Mouse (Mus musculus) MEL (cell line): ENCODE measurements around the gene Med31. TPM values are rescaled to one million over a fixed set of nuclear protein-coding genes. Genes with fewer than 3 reads are reported as not detected.

ENCODE experiments used
- DNase-seq: peaks from one replicate; pipeline ENCODE4 v3.0.0; 2011; ENCODE audit warnings: low read depth, low spot score
- H3K27ac ChIP-seq: 2 replicates; pipeline ENCODE4 v1.5.1; 2012; ENCODE audit warnings: low read depth, mild to moderate bottlenecking, control low read depth, low read length, moderate library complexity; ENCODE audit not compliant: control insufficient read depth
- H3K27me3 ChIP-seq, 2 experiments: fragments of 150-350 bp in 1 of 2; sonication (generic) in 1 of 2; 2 replicates each; pipeline ENCODE4 v1.6.1; 2012; ENCODE audit warnings: low read length in 2 of 2, mild to moderate bottlenecking in 2 of 2, improper control_type of control experiment in 1 of 2, moderate library complexity in 1 of 2; ENCODE audit not compliant: insufficient read depth in 2 of 2, control insufficient read depth in 1 of 2
- H3K36me3 ChIP-seq, 2 experiments: 2 replicates each; pipeline ENCODE4 v1.6.1; 2012 to 2014; ENCODE audit warnings: low read length in 2 of 2, improper control_type of control experiment in 1 of 2, inconsistent platforms in 1 of 2, mild to moderate bottlenecking in 1 of 2; ENCODE audit not compliant: insufficient read depth in 2 of 2, control insufficient read depth in 1 of 2
- H3K4me1 ChIP-seq, 2 experiments: fragments of 150-350 bp in 1 of 2; sonication (generic) in 1 of 2; 2 replicates each; pipeline ENCODE4 v1.6.1; 2012; ENCODE audit warnings: low read length in 2 of 2, improper control_type of control experiment in 1 of 2, mild to moderate bottlenecking in 1 of 2; ENCODE audit not compliant: insufficient read depth in 2 of 2, control insufficient read depth in 1 of 2
- H3K4me3 ChIP-seq, 2 experiments: fragments of 150-350 bp in 1 of 2; sonication (generic) in 1 of 2; 2 replicates each; pipeline ENCODE4 v1.5.1; 2012; ENCODE audit warnings: low read depth in 2 of 2, low read length in 2 of 2, mild to moderate bottlenecking in 2 of 2, moderate library complexity in 2 of 2, control low read depth in 1 of 2, improper control_type of control experiment in 1 of 2; ENCODE audit not compliant: control insufficient read depth in 1 of 2, insufficient read depth in 1 of 2
- H3K79me2 ChIP-seq: 2 replicates; pipeline ENCODE4 v1.6.1; 2012; ENCODE audit warnings: mild to moderate bottlenecking, low read length, moderate library complexity; ENCODE audit not compliant: control insufficient read depth, poor library complexity, insufficient read depth
- H3K9ac ChIP-seq: 2 replicates; pipeline ENCODE4 v1.6.1; 2012; ENCODE audit warnings: low read depth, mild to moderate bottlenecking, control low read depth, low read length, moderate library complexity; ENCODE audit not compliant: control insufficient read depth, poor library complexity, severe bottlenecking
- H3K9me3 ChIP-seq: fragments of 150-350 bp; sonication (generic); replicated peaks from 2 replicates; pipeline ENCODE4 v1.6.1; 2012; ENCODE audit warnings: mild to moderate bottlenecking, low read length, improper control_type of control experiment, moderate library complexity; ENCODE audit not compliant: insufficient read depth
- BHLHE40 ChIP-seq: IDR thresholded peaks from 2 replicates; pipeline ENCODE4 v1.6.1; 2012; ENCODE audit warnings: low read depth, mild to moderate bottlenecking, inconsistent platforms, low read length, improper control_type of control experiment, borderline replicate concordance
- CHD1 ChIP-seq: IDR thresholded peaks from 2 replicates; pipeline ENCODE4 v1.6.1; 2012; ENCODE audit warnings: low read depth, mild to moderate bottlenecking, inconsistent platforms, low read length, improper control_type of control experiment
- CHD2 ChIP-seq: IDR thresholded peaks from 2 replicates; pipeline ENCODE4 v1.6.1; 2011; ENCODE audit warnings: low read length, improper control_type of control experiment
- CTCF ChIP-seq, 3 experiments: IDR thresholded peaks in 2 of 3; conservative IDR thresholded peaks in 1 of 3; 2 replicates each; pipeline ENCODE4 v1.5.1; 2011 to 2012; ENCODE audit warnings: low read length in 3 of 3, low read depth in 2 of 3, mild to moderate bottlenecking in 2 of 3, improper control_type of control experiment in 1 of 3, inconsistent platforms in 1 of 3, mixed read lengths in 1 of 3, moderate library complexity in 1 of 3; ENCODE audit not compliant: control insufficient read depth in 1 of 3, insufficient read depth in 1 of 3, poor library complexity in 1 of 3, severe bottlenecking in 1 of 3
- E2F4 ChIP-seq: IDR thresholded peaks from 2 replicates; pipeline ENCODE4 v1.6.1; 2011; ENCODE audit warnings: low read depth, low read length, improper control_type of control experiment, borderline replicate concordance
- ELF1 ChIP-seq: IDR thresholded peaks from 2 replicates; pipeline ENCODE4 v1.6.1; 2014; ENCODE audit warnings: low read depth, mild to moderate bottlenecking, inconsistent platforms, low read length, improper control_type of control experiment, moderate library complexity
- EP300 ChIP-seq, 2 experiments: IDR thresholded peaks; 2 replicates each; pipeline ENCODE4 v1.6.1; 2011; ENCODE audit warnings: improper control_type of control experiment in 2 of 2, low read length in 2 of 2, low read depth in 1 of 2, mild to moderate bottlenecking in 1 of 2
- ETS1 ChIP-seq: IDR thresholded peaks from 2 replicates; pipeline ENCODE4 v1.6.1; 2012; ENCODE audit warnings: low read depth, mild to moderate bottlenecking, inconsistent platforms, low read length, improper control_type of control experiment, moderate library complexity
- GABPA ChIP-seq: IDR thresholded peaks from 2 replicates; pipeline ENCODE4 v1.6.1; 2012; ENCODE audit warnings: low read depth, mild to moderate bottlenecking, inconsistent platforms, low read length, improper control_type of control experiment, moderate library complexity
- JUND ChIP-seq: IDR thresholded peaks from 2 replicates; pipeline ENCODE4 v1.6.1; 2011; ENCODE audit warnings: low read depth, mild to moderate bottlenecking, improper control_type of control experiment, low read length
- MAX ChIP-seq: IDR thresholded peaks from 2 replicates; pipeline ENCODE4 v1.6.1; 2011; ENCODE audit warnings: low read length, improper control_type of control experiment
- MAZ ChIP-seq: IDR thresholded peaks from 2 replicates; pipeline ENCODE4 v1.6.1; 2012; ENCODE audit warnings: low read depth, mild to moderate bottlenecking, inconsistent platforms, low read length, improper control_type of control experiment
- MEF2A ChIP-seq: IDR thresholded peaks from 2 replicates; pipeline ENCODE4 v1.6.1; 2014; ENCODE audit warnings: low read depth, mild to moderate bottlenecking, inconsistent platforms, low read length, improper control_type of control experiment; ENCODE audit not compliant: poor library complexity, insufficient replicate concordance, severe bottlenecking; ENCODE audit errors: extremely low read depth
- MYB ChIP-seq: IDR thresholded peaks from 2 replicates; pipeline ENCODE4 v1.6.1; 2011; ENCODE audit warnings: mild to moderate bottlenecking, low read depth, low read length, improper control_type of control experiment
- MYC ChIP-seq: IDR thresholded peaks from 2 replicates; pipeline ENCODE4 v1.6.1; 2011; ENCODE audit warnings: low read depth, mild to moderate bottlenecking, low read length, improper control_type of control experiment, moderate library complexity
- NELFE ChIP-seq: IDR thresholded peaks from 2 replicates; pipeline ENCODE4 v1.6.1; 2011; ENCODE audit warnings: low read depth, low read length, improper control_type of control experiment
- NRF1 ChIP-seq: IDR thresholded peaks from 2 replicates; pipeline ENCODE4 v1.6.1; 2014; ENCODE audit warnings: low read depth, mild to moderate bottlenecking, inconsistent platforms, low read length, improper control_type of control experiment, moderate library complexity; ENCODE audit not compliant: poor library complexity, insufficient read depth, severe bottlenecking
- POLR2A ChIP-seq, 2 experiments: IDR thresholded peaks; 2 replicates each; pipeline ENCODE4 v1.6.1; 2011 to 2012; ENCODE audit warnings: low read length in 2 of 2, mild to moderate bottlenecking in 2 of 2, control low read depth in 1 of 2, improper control_type of control experiment in 1 of 2, low read depth in 1 of 2, moderate library complexity in 1 of 2; ENCODE audit not compliant: control insufficient read depth in 1 of 2, insufficient read depth in 1 of 2, poor library complexity in 1 of 2
- POLR2AphosphoS2 ChIP-seq: IDR thresholded peaks from 2 replicates; pipeline ENCODE4 v1.6.1; 2011; ENCODE audit warnings: low read length, improper control_type of control experiment
- POLR2AphosphoS5 ChIP-seq: IDR thresholded peaks from 2 replicates; pipeline ENCODE4 v1.6.1; 2012; ENCODE audit warnings: low read depth, borderline replicate concordance, mild to moderate bottlenecking, inconsistent platforms, low read length, moderate library complexity, mixed read lengths
- RCOR1 ChIP-seq: IDR thresholded peaks from 2 replicates; pipeline ENCODE4 v1.6.1; 2012; ENCODE audit warnings: low read depth, mild to moderate bottlenecking, inconsistent platforms, low read length, improper control_type of control experiment
- SIN3A ChIP-seq: IDR thresholded peaks from 2 replicates; pipeline ENCODE4 v1.6.1; 2012; ENCODE audit warnings: low read length, improper control_type of control experiment, inconsistent platforms
- SMC3 ChIP-seq: IDR thresholded peaks from 2 replicates; pipeline ENCODE4 v1.6.1; 2011; ENCODE audit warnings: low read depth, low read length, improper control_type of control experiment
- TAL1 ChIP-seq: IDR thresholded peaks from 2 replicates; pipeline ENCODE4 v1.6.1; 2012; ENCODE audit warnings: mild to moderate bottlenecking, inconsistent platforms, low read length, moderate library complexity, mixed read lengths
- TBP ChIP-seq: IDR thresholded peaks from 2 replicates; pipeline ENCODE4 v1.8.0; 2011; ENCODE audit warnings: low read depth, low read length, improper control_type of control experiment
- TCF12 ChIP-seq: IDR thresholded peaks from 2 replicates; pipeline ENCODE4 v1.6.1; 2014; ENCODE audit warnings: low read depth, mild to moderate bottlenecking, inconsistent platforms, low read length, improper control_type of control experiment, moderate library complexity
- UBTF ChIP-seq: IDR thresholded peaks from 2 replicates; pipeline ENCODE4 v1.6.1; 2012; ENCODE audit warnings: low read depth, mild to moderate bottlenecking, inconsistent platforms, low read length, improper control_type of control experiment, moderate library complexity, borderline replicate concordance; ENCODE audit not compliant: insufficient read depth
- USF1 ChIP-seq: IDR thresholded peaks from 2 replicates; pipeline ENCODE4 v1.6.1; 2014; ENCODE audit warnings: low read depth, mild to moderate bottlenecking, inconsistent platforms, low read length, improper control_type of control experiment, moderate library complexity
- USF2 ChIP-seq, 2 experiments: IDR thresholded peaks; 2 replicates each; pipeline ENCODE4 v1.6.1; 2011 to 2012; ENCODE audit warnings: improper control_type of control experiment in 2 of 2, low read length in 2 of 2, borderline replicate concordance in 1 of 2, inconsistent platforms in 1 of 2, low read depth in 1 of 2, mild to moderate bottlenecking in 1 of 2; ENCODE audit not compliant: insufficient read depth in 1 of 2
- ZKSCAN1 ChIP-seq: IDR thresholded peaks from 2 replicates; pipeline ENCODE4 v1.6.1; 2012; ENCODE audit warnings: low read depth, mild to moderate bottlenecking, inconsistent platforms, low read length, improper control_type of control experiment, moderate library complexity
- ZMIZ1 ChIP-seq: IDR thresholded peaks from 2 replicates; pipeline ENCODE4 v1.6.1; 2012; ENCODE audit warnings: low read depth, mild to moderate bottlenecking, inconsistent platforms, low read length, improper control_type of control experiment, moderate library complexity
- ZNF384 ChIP-seq: IDR thresholded peaks from 2 replicates; pipeline ENCODE4 v1.6.1; 2012; ENCODE audit warnings: low read depth, mild to moderate bottlenecking, inconsistent platforms, low read length, improper control_type of control experiment
- polyA plus RNA-seq, 2 experiments: library from polyadenylated mRNA; stranded (reverse) in 1 of 2; unstranded in 1 of 2; fragments of >175 nt in 1 of 2; fragments of >200 nt in 1 of 2; gene quantifications; 2 replicates each; pipeline versions ENCODE4 v1.2.1 to v1.2.4; 2012; ENCODE audit warnings: low replicate concordance in 2 of 2, low read depth in 1 of 2; ENCODE audit not compliant: insufficient read length in 2 of 2, insufficient read depth in 1 of 2, missing spikeins in 1 of 2
- total RNA-seq: library from RNA; depleted of rRNA; stranded (reverse); fragments of 300-350 nt; gene quantifications from 2 replicates; pipeline ENCODE4 v1.2.3, GENCODE M21; 2012

The Med31 gene
- total and polyA plus RNA-seq, 3 experiments = 12.1 to 21.1 TPM; not detected in 1

- no peak for TF ChIP-seq ZKSCAN1
- TF ChIP-seq USF1 = peak; percentile 53; the same call in 1 of the 2 replicates
Observed at GRCm38 (mm10) chr11:72214591-72215409, 592 bp downstream of the Med31 start (continued).

GRCm38 (mm10) chr11:72207834-72208377 is 7.5 kb downstream of the Med31 start:
- Histone ChIP-seq H3K4me1 (peaks cover 0 to 12% of the 10 kb centered on the region in 2 experiments; a peak in 3 of 4 replicates), H3K27ac (peak overlapping the region; percentile 64), H3K36me3 (peaks cover 0 to 13% of the 10 kb centered on the region in 2 experiments; a peak in 2 of 4 replicates), H3K9me3 (no peaks in the 10 kb centered on the region), H3K27me3 (no peaks in the 10 kb centered on the region), H3K9ac (peak overlapping the region; percentile 96), H3K79me2 (peaks cover 38% of the 10 kb centered on the region), H3K4me3 (peak overlapping the region; percentile 58 to 94)
- DNase-seq = peak; percentile 64
- TF ChIP-seq BHLHE40 (no peak; the same call in 1 of the 2 replicates), MAX (no peak; the same call in 1 of the 2 replicates), E2F4 (no peak), ZMIZ1 (no peak), TBP (no peak), ZKSCAN1 (no peak), TAL1 (no peak), UBTF (0 out of 2 replicates have a peak, but pooled peaks have one; percentile 30), POLR2AphosphoS5 (no peak), MYB (no peak), POLR2AphosphoS2 (no peak), ZNF384 (peak; percentile 60), MEF2A (no peak), SIN3A (no peak), MYC (no peak), GABPA (no peak), ETS1 (no peak), ELF1 (no peak), USF1 (no peak), CHD1 (0 out of 2 replicates have a peak, but pooled peaks have one; percentile 86), POLR2A (IDR thresholded peaks at IDR 0.05; ENCODE audit: control insufficient read depth in 1 of 2, insufficient read depth in 1 of 2, low read depth in 1 of 2, low read length in 2 of 2, poor library complexity in 1 of 2) (no peak), RCOR1 (peak; percentile 35; the same call in 1 of the 2 replicates), EP300 (IDR thresholded peaks at IDR 0.05; ENCODE audit: low read depth in 1 of 2, low read length in 2 of 2) (peak; percentile 8 to 38; a peak in 1 of 4 replicates), JUND (no peak), TCF12 (no peak), NRF1 (no peak), USF2 (IDR thresholded peaks at IDR 0.05; ENCODE audit: borderline replicate concordance in 1 of 2, insufficient read depth in 1 of 2, low read depth in 1 of 2, low read length in 2 of 2) (no peak), CHD2 (no peak), NELFE (no peak), CTCF (IDR thresholded peaks at IDR 0.05 in 2 of 3, conservative IDR thresholded peaks at IDR 0.05 in 1 of 3; ENCODE audit: control insufficient read depth in 1 of 3, insufficient read depth in 1 of 3, low read depth in 2 of 3, low read length in 3 of 3, poor library complexity in 1 of 3, severe bottlenecking in 1 of 3) (no peak), SMC3 (no peak), MAZ (0 out of 2 replicates have a peak, but pooled peaks have one; percentile 26)
